Mouse (Mus musculus): ENCODE data around the gene Arhgap19.

DNA sequence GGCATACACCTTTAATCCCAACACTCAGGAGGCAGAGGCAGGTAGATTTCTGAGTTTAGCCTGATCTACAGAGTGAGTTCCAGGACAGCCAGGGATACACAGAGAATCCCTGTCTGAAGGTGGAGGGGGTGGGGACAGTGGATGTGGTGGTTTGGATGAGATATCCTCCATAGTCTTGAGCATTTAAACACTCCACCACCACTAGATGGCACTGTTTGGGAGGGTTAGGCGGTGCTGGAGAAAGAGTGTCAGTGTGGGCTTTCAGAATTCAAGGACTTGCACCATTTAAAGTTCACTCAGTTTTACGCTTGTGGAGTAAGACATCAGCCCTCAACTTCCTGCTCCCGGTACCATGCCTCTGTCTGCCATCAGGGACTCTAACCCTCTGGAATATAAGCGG, 4.0 kb upstream of the Arhgap19 start:
- TF ChIP-seq CTCF (IDR thresholded peaks at IDR 0.05; ENCODE audit: low read depth) (peak; percentile 69), EP300 (IDR thresholded peaks at IDR 0.05; ENCODE audit: low read depth) (no peak)

Data from liver, embryonic 14.5 days (tissue).